Mouse (Mus musculus) embryonic fibroblast, embryonic 13.5 days (primary cell): ENCODE data around the gene Rfc4.
"Not testable (repeated sequence)": the region's sequence is repeated elsewhere in the genome, so short reads cannot be mapped to it uniquely, and the experiment has no call there.

Experiments used
- CTCF ChIP-seq: IDR thresholded peaks from 2 replicates; pipeline ENCODE4 v1.5.1; 2011; ENCODE audit warnings: mild to moderate bottlenecking, control low read depth, low read length, moderate library complexity, borderline replicate concordance; ENCODE audit not compliant: insufficient read depth
- POLR2A ChIP-seq: IDR thresholded peaks from 2 replicates; pipeline ENCODE4 v1.6.1; 2011; ENCODE audit warnings: low read depth, mild to moderate bottlenecking, control low read depth, low read length, moderate library complexity

- not testable (repeated sequence) for TF ChIP-seq CTCF, POLR2A
Observed at GRCm38 (mm10) chr16:23087712-23088111, 39.8 kb downstream of the Rfc4 start.
